Mouse (Mus musculus): ENCODE measurements around the gene Thtpa. TPM values are rescaled to one million over a fixed set of nuclear protein-coding genes. Genes with fewer than 3 reads are reported as not detected.
A peak's percentile ranks its signal among the peaks of the same experiment; 100 is the strongest.

The Thtpa gene
- total RNA-seq, 2 experiments from 2014 or later, result 31.4 to 31.5 TPM

DNA sequence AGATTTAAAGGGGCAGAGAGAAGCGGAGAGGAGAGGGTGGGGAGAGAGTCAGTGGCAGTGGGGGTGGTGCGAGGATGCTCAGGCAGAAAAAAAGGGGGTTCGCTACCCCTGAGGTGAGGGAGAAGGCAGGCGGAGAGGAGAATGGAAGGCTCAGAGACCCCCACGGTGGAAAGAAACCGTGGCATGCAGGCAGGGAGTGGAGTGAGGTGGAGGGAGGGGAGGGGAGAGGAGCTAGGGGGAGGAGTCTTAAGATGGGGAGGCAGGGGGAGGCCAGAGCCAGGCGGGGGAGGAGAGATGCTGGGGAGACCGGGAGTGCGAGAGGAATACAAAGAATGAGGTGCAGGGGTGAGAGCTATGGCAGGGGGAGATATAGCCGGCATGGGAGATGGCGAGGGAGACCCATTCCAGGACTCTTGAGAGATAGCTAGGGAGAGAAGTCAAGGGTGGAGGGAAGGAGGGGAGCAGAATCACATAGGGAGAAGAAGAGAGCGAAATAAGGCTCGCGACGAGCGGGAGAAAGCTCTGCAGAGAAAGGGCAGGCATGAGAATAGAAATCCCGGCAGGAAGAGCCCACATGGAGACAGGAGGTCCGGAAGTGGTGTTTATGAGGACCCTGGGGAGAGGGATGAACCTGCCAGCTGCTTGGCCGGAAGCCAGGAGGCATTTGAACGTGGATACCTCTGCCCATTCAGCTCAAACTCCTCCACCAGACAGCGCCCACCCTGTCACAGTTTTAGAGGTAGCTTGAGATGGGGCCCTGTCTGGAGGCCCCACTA is 22.0 kb downstream of the Thtpa start, which contains the start of gene Jph4:
Jph4 (minus strand) TSS at position 511 of the 776 bp plus-strand sequence.
- DNase-seq (ENCODE audit: extremely low spot score in 1 of 2, low spot score in 2 of 2), result peak in 1 of 2 experiments; percentile 79
- intact Hi-C loops (cut with DNase I), result no loop called here

DNA sequence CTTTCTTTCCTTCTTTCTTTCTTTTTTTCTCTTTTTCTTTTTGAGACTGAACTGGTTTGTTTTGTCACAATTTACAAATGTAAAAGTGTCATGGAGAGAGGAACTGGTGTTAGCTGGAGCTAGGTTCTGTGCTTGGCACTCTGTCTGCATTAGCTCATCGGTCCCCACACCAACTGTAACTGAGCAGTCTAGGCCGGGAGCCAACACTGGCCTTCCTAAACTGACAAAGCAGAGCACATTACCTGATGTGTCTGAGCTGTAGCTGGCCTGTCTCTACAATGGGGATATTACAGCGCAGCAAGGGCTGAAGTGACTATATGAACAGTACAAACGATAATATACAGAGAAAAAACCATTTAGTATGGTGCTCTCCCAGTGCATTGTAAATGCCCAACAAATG is 24.3 kb downstream of the Thtpa start:
- intact Hi-C loops (cut with DNase I), result no loop called here
- no peak for DNase-seq (ENCODE audit: extremely low spot score in 1 of 2, low spot score in 2 of 2)

DNA sequence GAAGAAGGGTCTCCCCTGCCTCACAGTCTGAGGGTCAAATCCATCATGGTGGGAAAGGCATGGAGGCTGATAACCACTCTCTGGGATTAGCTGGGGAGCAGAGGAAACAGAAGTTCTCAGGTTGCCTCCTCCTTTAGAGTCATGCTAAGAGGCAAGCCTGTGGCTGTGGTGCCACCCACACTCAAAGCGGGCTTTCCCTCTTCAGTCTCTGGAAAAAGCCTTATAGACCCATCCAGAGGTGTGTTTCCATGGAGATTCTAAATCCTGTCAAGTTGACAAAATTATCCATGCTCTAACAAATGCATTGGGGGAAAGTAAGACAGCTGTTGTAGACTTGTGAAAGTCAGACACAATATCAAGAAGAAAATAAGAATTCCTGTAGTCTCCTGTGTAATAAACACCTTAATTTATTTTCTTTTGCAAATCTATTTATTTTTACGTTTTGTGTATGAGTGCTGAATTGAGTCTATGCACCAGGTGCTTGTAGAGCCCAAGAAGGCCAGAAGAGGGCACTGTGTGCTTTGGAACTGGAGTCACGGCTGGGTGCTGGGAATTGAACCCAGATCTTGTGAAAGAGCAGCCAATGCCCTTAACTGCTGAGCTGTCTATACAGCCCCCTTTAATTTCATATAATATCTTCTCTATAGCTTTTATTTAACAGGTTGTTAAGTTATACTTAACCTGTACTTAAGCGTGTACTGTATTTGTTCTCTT is 25.0 kb downstream of the Thtpa start:
- DNase-seq (ENCODE audit: extremely low spot score in 1 of 2, low spot score in 2 of 2), result no peak
- intact Hi-C loops (cut with DNase I), result no loop called here

DNA sequence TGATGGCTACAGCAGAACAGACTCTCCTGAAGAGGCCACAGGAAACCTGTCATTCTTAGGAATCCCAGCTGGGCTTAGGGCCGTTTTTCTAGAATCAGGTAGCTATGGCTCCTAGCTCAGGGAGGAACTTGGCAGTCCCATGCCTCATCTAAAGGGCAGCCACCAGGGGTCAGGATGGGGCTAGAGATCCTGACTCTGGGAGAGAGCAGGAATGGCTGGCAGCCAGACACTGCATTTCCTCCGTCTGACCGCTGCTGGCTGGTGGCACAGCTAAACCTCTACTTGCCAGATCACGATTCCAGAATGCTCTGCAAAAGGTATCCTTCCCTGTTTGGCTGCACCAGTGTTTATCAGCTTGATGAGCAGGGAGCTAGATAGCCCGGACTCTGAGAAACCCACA is 27.4 kb downstream of the Thtpa start:
- peak in 1 of 2 experiments; percentile 86 for DNase-seq (ENCODE audit: extremely low spot score in 1 of 2, low spot score in 2 of 2)
- intact Hi-C loops (cut with DNase I), result no loop called here

DNA sequence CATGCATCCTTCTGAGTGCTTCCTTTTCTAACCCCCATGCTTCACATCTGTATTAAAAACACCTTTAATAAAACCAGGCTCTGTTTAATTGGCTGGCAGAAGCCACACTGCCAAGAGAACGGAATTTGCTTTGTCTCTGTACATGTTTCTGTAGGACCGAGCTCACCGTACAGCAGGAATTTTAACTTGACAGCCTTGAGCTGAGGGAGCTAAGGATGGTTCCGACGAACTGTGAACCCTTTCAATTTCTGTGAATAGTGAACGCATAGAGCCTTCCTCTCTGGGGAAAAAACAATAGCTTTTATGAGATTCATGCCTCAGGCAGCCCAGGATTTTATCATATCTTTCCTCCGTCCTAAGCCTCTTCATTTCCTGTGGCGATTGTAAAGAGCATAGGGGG is 27.8 kb downstream of the Thtpa start:
- intact Hi-C loops (cut with DNase I), result no loop called here
- no peak for DNase-seq (ENCODE audit: extremely low spot score in 1 of 2, low spot score in 2 of 2)

DNA sequence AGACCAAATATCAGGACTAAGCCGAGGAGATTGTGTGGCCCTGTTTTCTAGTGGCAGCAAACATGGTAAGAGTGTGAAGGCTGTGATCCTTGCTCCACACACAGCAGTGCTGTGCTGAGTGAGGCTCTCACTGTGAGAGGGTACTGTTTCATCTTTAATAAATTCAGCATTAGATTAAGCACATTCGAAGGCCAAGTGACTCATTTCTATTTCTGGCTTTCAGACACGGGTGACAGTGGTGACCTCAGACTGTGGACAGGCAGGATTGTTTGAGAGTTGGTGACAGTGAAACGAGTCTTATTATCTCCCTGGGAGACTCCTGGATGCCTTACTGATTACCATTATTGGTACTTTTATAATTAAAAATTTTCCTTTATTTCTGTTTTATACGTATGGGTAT is 31.1 kb downstream of the Thtpa start:
- intact Hi-C loops (cut with DNase I), result no loop called here
- DNase-seq (ENCODE audit: extremely low spot score in 1 of 2, low spot score in 2 of 2), result no peak

DNA sequence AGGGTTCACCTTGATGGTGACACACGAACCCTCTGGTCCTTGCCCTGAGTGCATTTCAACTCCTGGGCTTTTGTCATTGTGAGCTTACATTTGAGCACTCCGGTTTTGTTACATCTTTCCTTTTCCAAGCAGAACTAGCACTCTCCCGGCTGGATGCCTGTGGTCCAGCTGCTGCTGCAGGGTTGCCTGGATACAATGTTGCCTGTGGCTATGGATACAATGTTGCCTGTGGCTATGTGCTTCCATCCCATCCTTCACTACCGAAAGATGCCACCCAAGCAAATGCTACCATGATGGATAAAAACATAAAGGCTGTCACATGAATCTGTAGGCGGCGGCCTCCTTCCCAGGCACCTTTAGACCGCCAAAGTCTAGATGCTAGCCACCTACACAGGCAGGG is 31.9 kb downstream of the Thtpa start:
- DNase-seq (ENCODE audit: extremely low spot score in 1 of 2, low spot score in 2 of 2), result no peak
- intact Hi-C loops (cut with DNase I), result no loop called here

DNA sequence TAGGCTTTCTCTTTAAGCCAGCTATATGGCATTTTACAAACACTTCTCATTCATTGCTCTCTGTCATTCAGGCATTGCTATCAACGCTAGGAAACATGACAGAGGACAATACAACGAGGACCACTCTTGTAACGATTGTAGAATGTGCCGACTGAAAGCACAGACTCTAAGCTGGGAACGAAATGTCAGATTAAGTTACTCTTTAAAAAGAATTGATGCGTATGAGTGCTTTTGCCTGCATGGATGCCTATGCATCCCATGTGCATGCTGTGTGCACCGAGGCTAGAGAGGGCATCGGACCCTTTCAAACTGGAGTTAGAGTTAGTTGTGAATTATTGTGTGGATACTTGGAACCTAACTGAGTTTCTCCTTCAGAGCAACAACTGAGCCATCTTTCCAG is 41.1 kb downstream of the Thtpa start:
- no peak for DNase-seq (ENCODE audit: extremely low spot score in 1 of 2, low spot score in 2 of 2)
- intact Hi-C loops (cut with DNase I), result no loop called here

DNA sequence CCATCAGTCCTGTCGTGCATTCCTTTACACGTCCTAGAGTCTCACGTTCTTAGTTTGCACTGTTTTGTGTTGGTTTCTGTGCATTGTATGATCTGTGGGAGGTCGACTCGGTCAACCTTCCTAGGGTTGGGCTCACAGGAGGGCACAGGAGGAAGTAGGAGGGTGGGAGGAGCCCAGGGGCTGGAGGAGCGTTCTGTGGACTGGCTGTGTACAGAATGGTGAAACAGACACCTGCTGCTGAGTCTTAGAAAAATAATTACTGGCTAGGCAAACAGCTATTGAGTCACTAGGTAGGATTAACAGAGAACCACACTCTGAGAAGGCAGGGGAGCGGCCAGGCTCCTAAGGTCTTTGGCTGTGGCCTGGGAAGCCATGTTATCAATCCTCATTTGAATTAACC is 44.7 kb downstream of the Thtpa start:
- intact Hi-C loops (cut with DNase I), result no loop called here

DNA sequence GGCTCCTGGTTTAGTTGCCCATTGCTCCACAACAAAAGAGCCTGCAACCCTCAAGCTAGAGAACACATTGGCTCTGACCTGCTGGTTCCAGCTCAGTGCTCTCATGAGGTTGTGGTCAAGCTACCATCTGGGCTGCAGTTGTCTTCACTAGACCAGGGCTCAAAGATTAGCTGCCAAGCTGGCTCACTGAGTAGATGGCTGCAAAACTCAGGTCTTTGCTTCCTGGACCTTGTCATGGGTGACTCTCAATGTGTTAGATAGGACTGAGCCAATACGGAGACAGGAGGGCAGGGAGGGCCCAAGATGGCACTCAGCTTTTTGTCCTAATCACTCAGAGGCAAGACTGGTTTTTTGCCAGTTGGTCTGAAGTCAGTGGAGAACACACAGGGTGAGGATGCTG is 51.7 kb downstream of the Thtpa start:
- intact Hi-C loops (cut with DNase I), result loop anchor here (10.0 kb wide), 1 partner anchor 408 kb away; no protein-coding TSS in a partner anchor
- DNase-seq (ENCODE audit: extremely low spot score in 1 of 2, low spot score in 2 of 2), result no peak

More for the DNA sequence above, 44.7 kb downstream of the Thtpa start:
- no peak for DNase-seq (ENCODE audit: extremely low spot score in 1 of 2, low spot score in 2 of 2)

DNA sequence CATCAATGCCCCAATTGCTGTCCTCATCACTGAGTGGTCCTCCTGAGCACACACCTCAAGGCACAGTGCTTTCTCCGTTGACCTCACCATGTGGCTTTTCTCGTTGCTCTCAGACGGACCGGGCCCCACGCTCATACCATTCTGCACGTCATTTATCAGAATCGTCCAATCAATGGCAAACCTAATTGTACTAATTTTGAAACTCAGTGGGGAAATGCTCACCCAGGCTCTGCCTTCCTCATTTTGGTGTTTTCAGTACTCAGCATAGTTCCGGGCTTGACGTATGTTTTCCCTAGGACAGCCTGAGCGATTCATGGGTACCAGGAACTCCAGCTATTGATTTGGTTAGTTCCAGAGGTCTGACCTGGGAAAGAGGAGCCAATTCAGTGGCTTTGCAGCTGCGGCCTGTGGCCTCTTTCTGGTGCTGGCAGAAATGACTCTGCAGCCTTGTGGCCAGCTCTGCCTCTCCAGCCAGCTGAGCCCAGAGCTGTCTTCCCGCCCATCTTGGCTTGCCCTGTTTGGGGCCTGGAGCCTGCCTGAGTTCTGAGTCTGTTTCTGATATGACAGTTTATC is 52.3 kb downstream of the Thtpa start:
- intact Hi-C loops (cut with DNase I), result loop anchor here (10.0 kb wide), 1 partner anchor 408 kb away; no protein-coding TSS in a partner anchor
- DNase-seq (ENCODE audit: extremely low spot score in 1 of 2, low spot score in 2 of 2), result no peak

DNA sequence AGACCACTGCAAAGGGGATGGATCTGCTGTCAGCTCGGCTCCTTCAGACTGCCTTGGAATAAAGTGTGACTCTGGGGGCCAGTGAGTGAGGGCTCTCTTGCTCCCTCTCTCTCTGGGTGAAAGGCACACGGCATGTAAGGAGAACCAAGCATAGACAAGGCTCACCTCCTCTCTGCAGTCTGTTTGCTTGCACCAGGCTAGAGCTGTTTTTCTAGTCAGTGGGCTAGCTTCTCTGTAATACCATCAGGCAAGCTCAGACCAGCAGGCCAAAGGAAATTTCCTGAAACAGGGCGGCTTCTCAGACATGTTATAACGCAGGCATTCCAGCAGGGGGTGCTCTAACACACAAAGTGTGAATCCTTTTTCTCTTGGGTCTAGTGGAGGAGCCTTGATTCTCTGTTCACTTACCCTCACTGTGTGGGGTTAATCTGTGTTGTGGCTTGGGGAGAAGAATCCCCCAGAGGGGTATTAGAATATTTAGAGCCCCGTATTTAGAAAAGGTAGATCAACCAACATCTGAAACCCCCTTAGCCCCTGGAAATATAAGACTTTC is 53.9 kb downstream of the Thtpa start:
- intact Hi-C loops (cut with DNase I), result loop anchor here (10.0 kb wide), 1 partner anchor 406 kb away; no protein-coding TSS in a partner anchor
- peak; percentile 51 to 71 for DNase-seq (ENCODE audit: extremely low spot score in 1 of 2, low spot score in 2 of 2)

Other genes with a start within 250 kb of the Thtpa start
- 10 to 100 TPM; 16.7 to 18.5 TPM for gene Homez, start 223.8 kb upstream of the Thtpa start, total RNA-seq (2021)
- 10 to 100 TPM; 26.9 to 28.4 TPM for gene Ppp1r3e, start 217.2 kb upstream of the Thtpa start, total RNA-seq (2021)
- 10 to 100 TPM; 83.0 to 84.4 TPM for gene Bcl2l2, start 211.4 kb upstream of the Thtpa start, total RNA-seq (2021)
- 1 to 10 TPM in 1 of 2 experiments, not detected in 1; 1.9 TPM for gene Gm20521, start 211.3 kb upstream of the Thtpa start, total RNA-seq (2021)
- gene Pabpn1, start 202.3 kb upstream of the Thtpa start, total RNA-seq (2021), result 100 to 1,000 TPM; 272 to 278 TPM
- 100 to 1,000 TPM; 562 to 600 TPM for gene Slc22a17, start 181.7 kb upstream of the Thtpa start, total RNA-seq (2021)
- 1 to 10 TPM; 7.9 to 8.8 TPM for gene Efs, start 168.7 kb upstream of the Thtpa start, total RNA-seq (2021)
- not detected for gene Il25, start 162.1 kb upstream of the Thtpa start, total RNA-seq (2021)
- gene Cmtm5, start 158.5 kb upstream of the Thtpa start, total RNA-seq (2021), result 10 to 100 TPM; 23.5 to 25.2 TPM
- gene Myh6, start 127.9 kb upstream of the Thtpa start, total RNA-seq (2021), result 1 to 10 TPM; 2.2 to 3.8 TPM
- gene Gm17428, start 117.9 kb upstream of the Thtpa start, total RNA-seq (2021), result not detected
- 1 to 10 TPM; 5.4 to 5.5 TPM for gene Myh7, start 100.2 kb upstream of the Thtpa start, total RNA-seq (2021)
- gene Ngdn, start 79.3 kb upstream of the Thtpa start, total RNA-seq (2021), result 10 to 100 TPM; 21.5 to 26.8 TPM
- gene Zfhx2, start 2.5 kb upstream of the Thtpa start, total RNA-seq (2021), result 10 to 100 TPM; 26.6 to 27.2 TPM
- gene Ap1g2, start 11.8 kb downstream of the Thtpa start, total RNA-seq (2021), result 10 to 100 TPM; 14.6 to 18.0 TPM
- 100 to 1,000 TPM; 368 to 375 TPM for gene Jph4, start 22.2 kb downstream of the Thtpa start, total RNA-seq (2021)
- not detected for gene Dhrs2, start 127.2 kb downstream of the Thtpa start, total RNA-seq (2021)

Data from left cerebral cortex, postnatal 10 days (tissue).